Mouse (Mus musculus) liver, embryonic 11.5 days (tissue): ENCODE measurements around the gene Mlkl. TPM values are rescaled to one million over a fixed set of nuclear protein-coding genes. Genes with fewer than 3 reads are reported as not detected.

Source experiments
- ATAC-seq: fragments of 200-750 bp; cut with Nextera tagmentation; replicated peaks from 2 replicates; pipeline ENCODE4 v1.8.0; 2017; ENCODE audit warnings: moderate number of reproducible peaks, mild to moderate bottlenecking, moderate TSS enrichment, moderate library complexity; ENCODE audit not compliant: low FRiP score
- DNase-seq: peaks from one replicate; pipeline ENCODE4 v3.0.0-alpha.2; 2017; ENCODE audit warnings: low spot score
- H3K27ac ChIP-seq: fragments of 300-500 bp; sonication (generic); 2 replicates; pipeline ENCODE4 v1.5.1; 2014; ENCODE audit warnings: mild to moderate bottlenecking, low read depth, low read length, control low read depth
- H3K27me3 ChIP-seq: fragments of 300-500 bp; sonication (generic); replicated peaks from 2 replicates; pipeline ENCODE4 v1.6.1; 2014; ENCODE audit warnings: low read length, mixed read lengths; ENCODE audit not compliant: control insufficient read depth, insufficient read depth
- H3K36me3 ChIP-seq: fragments of 300-500 bp; sonication (generic); 2 replicates; pipeline ENCODE4 v1.6.1; 2014; ENCODE audit warnings: mild to moderate bottlenecking, low read length, moderate library complexity, mixed read lengths; ENCODE audit not compliant: control insufficient read depth, insufficient read depth
- H3K4me1 ChIP-seq: fragments of 300-500 bp; sonication (generic); replicated peaks from 2 replicates; pipeline ENCODE4 v1.6.1; 2014; ENCODE audit warnings: low read length, mixed read lengths; ENCODE audit not compliant: control insufficient read depth, insufficient read depth
- H3K4me2 ChIP-seq: fragments of 300-500 bp; sonication (generic); 2 replicates; pipeline ENCODE4 v1.6.1; 2014; ENCODE audit warnings: mild to moderate bottlenecking, control low read depth, moderate library complexity
- H3K4me3 ChIP-seq: fragments of 300-500 bp; sonication (generic); 2 replicates; pipeline ENCODE4 v1.5.1; 2014; ENCODE audit warnings: low read depth, low read length, control low read depth
- H3K9ac ChIP-seq: fragments of 300-500 bp; sonication (generic); 2 replicates; pipeline ENCODE4 v1.6.1; 2014; ENCODE audit warnings: low read depth, low read length, control low read depth
- H3K9me3 ChIP-seq: fragments of 300-500 bp; sonication (generic); 2 replicates; pipeline ENCODE4 v1.6.1; 2016; ENCODE audit warnings: low read length, inconsistent platforms, mixed read lengths; ENCODE audit not compliant: control insufficient read depth
- WGBS: fragments of 180-500 bp; shearing (Covaris S2); extraction: QIAGEN DNeasy Blood & Tissue Kit; methylation state at CpG from one replicate; pipeline ENCODE4 v1.1.7; 2014; 5-methylcytosine and 5-hydroxymethylcytosine counted together
- polyA plus RNA-seq: library from polyadenylated mRNA; unstranded; fragments of >200 nt; fragmentation: Nextera tagmentation; extraction: Ambion mirVana; gene quantifications from 2 replicates; pipeline ENCODE4 v1.2.1, GENCODE M21; 2014

Gene Mlkl
- polyA plus RNA-seq, 1 experiment from 2014 or later: 3.0 TPM

GRCm38 (mm10) chr8:111360579-111361209 lies 22.7 kb upstream of the Mlkl start:
- Histone ChIP-seq H3K4me2 (no peak overlapping the region), H3K36me3 (no peaks in the 10 kb centered on the region), H3K4me1 (no peaks in the 10 kb centered on the region), H3K27me3 (no peaks in the 10 kb centered on the region), H3K27ac (no peak overlapping the region), H3K9me3 (peaks cover 4% of the 10 kb centered on the region; the same call in 1 of the 2 replicates), H3K4me3 (no peak overlapping the region), H3K9ac (no peak overlapping the region)
- WGBS: 59% methylated on average over 7 of the region's 7 CpGs
- DNase-seq (no peak), ATAC-seq (no peak)

GRCm38 (mm10) chr8:111359936-111360335 lies 22.0 kb upstream of the Mlkl start:
- Histone ChIP-seq H3K4me2 (no peak overlapping the region), H3K27me3 (no peaks in the 10 kb centered on the region), H3K4me1 (no peaks in the 10 kb centered on the region), H3K36me3 (no peaks in the 10 kb centered on the region), H3K27ac (no peak overlapping the region), H3K4me3 (no peak overlapping the region), H3K9ac (no peak overlapping the region), H3K9me3 (peaks cover 4% of the 10 kb centered on the region; the same call in 1 of the 2 replicates)
- DNase-seq (no peak), ATAC-seq (no peak)
- WGBS: 61% methylated on average over 5 of the region's 5 CpGs

- H3K4me1 ChIP-seq: no peaks in the 10 kb centered on the region
- no peak overlapping the region for H3K4me3 ChIP-seq
- no peaks in the 10 kb centered on the region for H3K36me3 ChIP-seq
- no peak for ATAC-seq
- H3K9me3 ChIP-seq: peaks cover 4% of the 10 kb centered on the region; the same call in 1 of the 2 replicates
- no peak overlapping the region for H3K4me2 ChIP-seq
- no peak overlapping the region for H3K9ac ChIP-seq
- 56% methylated on average over 1 of the region's 1 CpGs for WGBS
- H3K27me3 ChIP-seq: no peaks in the 10 kb centered on the region
- H3K27ac ChIP-seq: no peak overlapping the region
- no peak for DNase-seq
Observed at GRCm38 (mm10) chr8:111358905-111359304, 20.9 kb upstream of the Mlkl start.

GRCm38 (mm10) chr8:111357433-111357832 lies 19.5 kb upstream of the Mlkl start:
- H3K9me3 ChIP-seq: peaks cover 4% of the 10 kb centered on the region; the same call in 1 of the 2 replicates
- no peak for ATAC-seq

GRCm38 (mm10) chr8:111353497-111353896 lies 15.5 kb upstream of the Mlkl start:
- Histone ChIP-seq H3K4me2 (no peak overlapping the region), H3K9me3 (no peaks in the 10 kb centered on the region; the same call in 1 of the 2 replicates), H3K4me1 (no peaks in the 10 kb centered on the region), H3K27me3 (no peaks in the 10 kb centered on the region), H3K9ac (no peak overlapping the region), H3K36me3 (no peaks in the 10 kb centered on the region), H3K4me3 (no peak overlapping the region), H3K27ac (no peak overlapping the region)
- ATAC-seq (no peak), DNase-seq (no peak)
- 78% methylated on average over 9 of the region's 9 CpGs for WGBS

More at GRCm38 (mm10) chr8:111357433-111357832, 19.5 kb upstream of the Mlkl start:
- no peaks in the 10 kb centered on the region for H3K27me3 ChIP-seq
- WGBS: 76% methylated on average over 4 of the region's 4 CpGs
- no peak for DNase-seq
- no peak overlapping the region for H3K4me2 ChIP-seq
- H3K4me3 ChIP-seq: no peak overlapping the region
- no peaks in the 10 kb centered on the region for H3K4me1 ChIP-seq
- no peak overlapping the region for H3K9ac ChIP-seq
- no peaks in the 10 kb centered on the region for H3K36me3 ChIP-seq
- no peak overlapping the region for H3K27ac ChIP-seq

GRCm38 (mm10) chr8:111352289-111352688 lies 14.3 kb upstream of the Mlkl start:
- Histone ChIP-seq H3K36me3 (no peaks in the 10 kb centered on the region), H3K9ac (no peak overlapping the region), H3K27me3 (no peaks in the 10 kb centered on the region), H3K4me2 (no peak overlapping the region), H3K27ac (no peak overlapping the region), H3K4me1 (no peaks in the 10 kb centered on the region), H3K4me3 (no peak overlapping the region), H3K9me3 (no peaks in the 10 kb centered on the region)
- DNase-seq: no peak
- ATAC-seq: no peak
- 77% methylated on average over 5 of the region's 5 CpGs for WGBS

- DNase-seq (no peak), ATAC-seq (no peak)
- Histone ChIP-seq H3K36me3 (no peaks in the 10 kb centered on the region), H3K4me3 (no peak overlapping the region), H3K27ac (no peak overlapping the region), H3K4me1 (no peaks in the 10 kb centered on the region), H3K27me3 (no peaks in the 10 kb centered on the region), H3K4me2 (no peak overlapping the region), H3K9me3 (no peaks in the 10 kb centered on the region), H3K9ac (no peak overlapping the region)
- 78% methylated on average over 6 of the region's 6 CpGs for whole genome bisulfite sequencing
Observed at GRCm38 (mm10) chr8:111350577-111350976, 12.6 kb upstream of the Mlkl start.

GRCm38 (mm10) chr8:111343225-111343624 lies 5.2 kb upstream of the Mlkl start:
- Histone ChIP-seq H3K4me3 (no peak overlapping the region), H3K9me3 (no peaks in the 10 kb centered on the region), H3K4me1 (no peaks in the 10 kb centered on the region), H3K36me3 (no peaks in the 10 kb centered on the region), H3K27ac (no peak overlapping the region), H3K27me3 (no peaks in the 10 kb centered on the region), H3K9ac (no peak overlapping the region), H3K4me2 (no peak overlapping the region)
- ATAC-seq (no peak; the same call in 1 of the 2 replicates), DNase-seq (peak; percentile 60)
- 7% methylated on average over 5 of the region's 5 CpGs for WGBS

- Histone ChIP-seq H3K4me1 (no peaks in the 10 kb centered on the region), H3K9me3 (no peaks in the 10 kb centered on the region), H3K4me2 (no peak overlapping the region), H3K27me3 (no peaks in the 10 kb centered on the region; the same call in 1 of the 2 replicates), H3K4me3 (no peak overlapping the region), H3K36me3 (no peaks in the 10 kb centered on the region), H3K27ac (no peak overlapping the region), H3K9ac (no peak overlapping the region)
- 82% methylated on average over 3 of the region's 3 CpGs for WGBS
- DNase-seq: no peak
- ATAC-seq: no peak
Observed at GRCm38 (mm10) chr8:111340186-111340585, 2.2 kb upstream of the Mlkl start.
